Mouse (Mus musculus) small intestine, adult 2 months (tissue): ENCODE results near the gene BC005624. TPM values are rescaled to one million over a fixed set of nuclear protein-coding genes. Genes with fewer than 3 reads are reported as not detected.
A peak's percentile ranks its signal among the peaks of the same experiment; 100 is the strongest.
"Not testable (repeated sequence)": the region's sequence is repeated elsewhere in the genome, so short reads cannot be mapped to it uniquely, and the experiment has no call there.

Experiments
- H3K27ac ChIP-seq: fragments of 200-500 bp; 2 replicates; pipeline ENCODE4 v1.5.1; 2012; ENCODE audit warnings: low read depth, low read length, control low read depth, inconsistent platforms; ENCODE audit not compliant: insufficient read depth
- H3K27me3 ChIP-seq: fragments of 200-500 bp; 2 replicates; pipeline ENCODE4 v1.6.1; 2012; ENCODE audit warnings: mild to moderate bottlenecking, moderate library complexity, low read length, inconsistent platforms; ENCODE audit not compliant: control insufficient read depth, insufficient read depth
- H3K36me3 ChIP-seq: fragments of 200-500 bp; 2 replicates; pipeline ENCODE4 v1.6.1; 2012; ENCODE audit warnings: mild to moderate bottlenecking, low read length, control low read depth, inconsistent platforms; ENCODE audit not compliant: control insufficient read depth, insufficient read depth
- H3K4me1 ChIP-seq: fragments of 200-500 bp; 2 replicates; pipeline ENCODE4 v1.6.1; 2012; ENCODE audit warnings: low read length, inconsistent platforms, mixed read lengths; ENCODE audit not compliant: control insufficient read depth, insufficient read depth, insufficient read length
- H3K4me3 ChIP-seq: fragments of 200-500 bp; 2 replicates; pipeline ENCODE4 v1.5.1; 2012; ENCODE audit warnings: low read depth, mild to moderate bottlenecking, control low read depth, inconsistent platforms, low read length, moderate library complexity
- CTCF ChIP-seq: fragments of 200-500 bp; IDR thresholded peaks from 2 replicates; pipeline ENCODE4 v1.5.1; 2012; ENCODE audit warnings: low read depth, mild to moderate bottlenecking, control low read depth, inconsistent platforms, low read length, moderate library complexity, mixed read lengths; ENCODE audit not compliant: insufficient replicate concordance, insufficient read length; ENCODE audit errors: extremely low read depth
- POLR2A ChIP-seq: fragments of 200-500 bp; IDR thresholded peaks from 2 replicates; pipeline ENCODE4 v1.6.1; 2012; ENCODE audit warnings: low read depth, mild to moderate bottlenecking, control low read depth, inconsistent platforms, low read length, moderate library complexity
- WGBS: fragments of 180-500 bp; shearing (Covaris S2); methylation state at CpG from one replicate; pipeline ENCODE4 v1.1.7; 2018; 5-methylcytosine and 5-hydroxymethylcytosine counted together
- polyA plus RNA-seq: library from polyadenylated mRNA; depleted of rRNA; stranded (reverse); fragments of >200 nt; gene quantifications from 2 replicates; pipeline ENCODE4 v1.2.3, GENCODE M21; 2012

BC005624 gene
- polyA plus RNA-seq, 1 experiment = 9.0 TPM

GRCm38 (mm10) chr2:30954797-30955196 lies 27.2 kb downstream of the BC005624 start:
- TF ChIP-seq CTCF (peak; percentile 24; the same call in 1 of the 2 replicates), POLR2A (no peak)
- no peak overlapping the region for H3K4me3 ChIP-seq
- peaks cover 34% of the 10 kb centered on the region for H3K36me3 ChIP-seq
- H3K27ac ChIP-seq = no peak overlapping the region
- no peaks in the 10 kb centered on the region for H3K27me3 ChIP-seq
- 38% methylated on average over 6 of the region's 6 CpGs for WGBS
- H3K4me1 ChIP-seq = peaks cover 23% of the 10 kb centered on the region

GRCm38 (mm10) chr2:30952824-30953490 lies 29.0 kb downstream of the BC005624 start, which contains the start of gene Tor1b:
TSS of gene Tor1b (plus strand) at chr2:30952959.
- H3K4me1 ChIP-seq = peaks cover 12% of the 10 kb centered on the region
- no peak for TF ChIP-seq CTCF
- peak; percentile 97 for TF ChIP-seq POLR2A
- under 1% methylated on average over 60 of the region's 60 CpGs for WGBS
- peaks cover 24% of the 10 kb centered on the region for H3K36me3 ChIP-seq
- no peaks in the 10 kb centered on the region for H3K27me3 ChIP-seq
- peak within 1 kb of the TSS; percentile 79 for H3K4me3 ChIP-seq
- peak within 1 kb of the TSS; percentile 58 for H3K27ac ChIP-seq

GRCm38 (mm10) chr2:30952457-30952823 lies 29.6 kb downstream of the BC005624 start:
- WGBS = 23% methylated on average over 5 of the region's 5 CpGs
- H3K4me1 ChIP-seq = peaks cover 10% of the 10 kb centered on the region
- peaks cover 20% of the 10 kb centered on the region for H3K36me3 ChIP-seq
- TF ChIP-seq CTCF (no peak; the same call in 1 of the 2 replicates), POLR2A (no peak)
- H3K27ac ChIP-seq = peak overlapping the region; percentile 58; the same call in 1 of the 2 replicates
- H3K27me3 ChIP-seq = no peaks in the 10 kb centered on the region
- H3K4me3 ChIP-seq = no peak overlapping the region

GRCm38 (mm10) chr2:30942603-30943011 lies 39.4 kb downstream of the BC005624 start:
- Histone ChIP-seq H3K27ac (0 out of 2 replicates have a peak overlapping the region, but pooled peaks have one; percentile 14), H3K4me1 (no peaks in the 10 kb centered on the region), H3K36me3 (no peaks in the 10 kb centered on the region), H3K4me3 (peak overlapping the region; percentile 58), H3K27me3 (no peaks in the 10 kb centered on the region)
- 4% methylated on average over 16 of the region's 16 CpGs for WGBS
- peak; percentile 98 for TF ChIP-seq CTCF
- peak; percentile 36; the same call in 1 of the 2 replicates for TF ChIP-seq POLR2A

GRCm38 (mm10) chr2:30942116-30942515 lies 39.9 kb downstream of the BC005624 start:
- not testable (repeated sequence) for H3K27me3 ChIP-seq, H3K27ac ChIP-seq, H3K4me1 ChIP-seq, H3K4me3 ChIP-seq, H3K36me3 ChIP-seq
- 9% methylated on average over 7 of the region's 7 CpGs for WGBS

GRCm38 (mm10) chr2:30941586-30941985 lies 40.4 kb downstream of the BC005624 start:
- Histone ChIP-seq H3K4me3 (no peak overlapping the region), H3K4me1 (no peaks in the 10 kb centered on the region), H3K36me3 (no peaks in the 10 kb centered on the region), H3K27ac (no peak overlapping the region), H3K27me3 (no peaks in the 10 kb centered on the region)
- TF ChIP-seq CTCF (no peak), POLR2A (no peak)
- WGBS = 48% methylated on average over 5 of the region's 5 CpGs

GRCm38 (mm10) chr2:30938574-30938991 lies 43.4 kb downstream of the BC005624 start:
- H3K27ac ChIP-seq = no peak overlapping the region
- no peak overlapping the region for H3K4me3 ChIP-seq
- 28% methylated on average over 4 of the region's 4 CpGs for WGBS
- no peaks in the 10 kb centered on the region for H3K36me3 ChIP-seq
- no peak for TF ChIP-seq CTCF
- TF ChIP-seq POLR2A = no peak
- H3K27me3 ChIP-seq = no peaks in the 10 kb centered on the region
- no peaks in the 10 kb centered on the region for H3K4me1 ChIP-seq

GRCm38 (mm10) chr2:30937731-30938130 lies 44.3 kb downstream of the BC005624 start:
- H3K36me3 ChIP-seq = no peaks in the 10 kb centered on the region
- no peaks in the 10 kb centered on the region for H3K27me3 ChIP-seq
- no peak for TF ChIP-seq POLR2A
- no peak overlapping the region for H3K27ac ChIP-seq
- no peaks in the 10 kb centered on the region for H3K4me1 ChIP-seq
- no peak overlapping the region for H3K4me3 ChIP-seq
- 64% methylated on average over 8 of the region's 8 CpGs for WGBS
